Mouse (Mus musculus): ENCODE results near the gene Spsb3. TPM values are rescaled to one million over a fixed set of nuclear protein-coding genes. Genes with fewer than 3 reads are reported as not detected.

Gene Spsb3
- polyA plus RNA-seq, 2 experiments = 28.4 to 37.5 TPM

- Histone ChIP-seq H3K4me3 (ENCODE audit: insufficient read depth in 1 of 2, low read depth in 2 of 2, low read length in 2 of 2) (peak overlapping the region; percentile 71 to 75), H3K4me2 (ENCODE audit: low read depth) (peak overlapping the region; percentile 89), H3K27ac (peak overlapping the region; percentile 63), H3K36me3 (replicated peaks; ENCODE audit: control insufficient read depth, insufficient read depth, low read depth) (peaks cover 18% of the 10 kb centered on the region), H3K9me3 (ENCODE audit: control insufficient read depth, low read length) (no peaks in the 10 kb centered on the region), H3K27me3 (ENCODE audit: control insufficient read depth, insufficient read depth, low read length) (no peaks in the 10 kb centered on the region), H3K4me1 (replicated peaks; ENCODE audit: control insufficient read depth in 2 of 2, insufficient read depth in 2 of 2, low read length in 1 of 2) (peaks cover 18 to 21% of the 10 kb centered on the region in 2 experiments), H3K9ac (replicated peaks) (peak overlapping the region; percentile 86)
- DNase-seq (ENCODE audit: low read depth in 3 of 3, low spot score in 3 of 3) (no peak), ATAC-seq (ENCODE audit: insufficient read depth) (no peak)
- TF ChIP-seq EP300 (IDR thresholded peaks at IDR 0.05; ENCODE audit: low read depth) (no peak), CTCF (IDR thresholded peaks at IDR 0.05; ENCODE audit: low read depth) (no peak)
- 1% methylated on average over 20 of the region's 20 CpGs for WGBS (ENCODE audit: insufficient replicate concordance)
Observed at GRCm38 (mm10) chr17:24850773-24851127, 35.7 kb upstream of the Spsb3 start.

- DNase-seq (ENCODE audit: low read depth in 3 of 3, low spot score in 3 of 3) = no peak
Observed at GRCm38 (mm10) chr17:24851381-24852125, 34.9 kb upstream of the Spsb3 start.

GRCm38 (mm10) chr17:24855838-24856464, 30.5 kb upstream of the Spsb3 start:
- ATAC-seq (ENCODE audit: insufficient read depth) (no peak), DNase-seq (ENCODE audit: low read depth in 3 of 3, low spot score in 3 of 3) (no peak)
- TF ChIP-seq CTCF (IDR thresholded peaks at IDR 0.05; ENCODE audit: low read depth) (no peak), EP300 (IDR thresholded peaks at IDR 0.05; ENCODE audit: low read depth) (no peak)
- Histone ChIP-seq H3K36me3 (replicated peaks; ENCODE audit: control insufficient read depth, insufficient read depth, low read depth) (peaks cover 29% of the 10 kb centered on the region), H3K27me3 (ENCODE audit: control insufficient read depth, insufficient read depth, low read length) (no peaks in the 10 kb centered on the region), H3K4me1 (replicated peaks; ENCODE audit: control insufficient read depth in 2 of 2, insufficient read depth in 2 of 2, low read length in 1 of 2) (peaks cover 31 to 44% of the 10 kb centered on the region in 2 experiments), H3K4me3 (ENCODE audit: insufficient read depth in 1 of 2, low read depth in 2 of 2, low read length in 2 of 2) (no peak overlapping the region), H3K27ac (no peak overlapping the region), H3K9me3 (ENCODE audit: control insufficient read depth, low read length) (no peaks in the 10 kb centered on the region), H3K4me2 (ENCODE audit: low read depth) (no peak overlapping the region), H3K9ac (replicated peaks) (no peak overlapping the region)
- WGBS (ENCODE audit: insufficient replicate concordance) = 81% methylated on average over 3 of the region's 3 CpGs

More at GRCm38 (mm10) chr17:24851381-24852125, 34.9 kb upstream of the Spsb3 start:
- peak overlapping the region; percentile 71 to 75 for H3K4me3 ChIP-seq (ENCODE audit: insufficient read depth in 1 of 2, low read depth in 2 of 2, low read length in 2 of 2)
- ATAC-seq (ENCODE audit: insufficient read depth) = no peak
- H3K4me1 ChIP-seq (replicated peaks; ENCODE audit: control insufficient read depth in 2 of 2, insufficient read depth in 2 of 2, low read length in 1 of 2) = peaks cover 18 to 21% of the 10 kb centered on the region in 2 experiments
- peaks cover 20% of the 10 kb centered on the region for H3K36me3 ChIP-seq (replicated peaks; ENCODE audit: control insufficient read depth, insufficient read depth, low read depth)
- peak overlapping the region; percentile 89 for H3K4me2 ChIP-seq (ENCODE audit: low read depth)
- TF ChIP-seq CTCF (IDR thresholded peaks at IDR 0.05; ENCODE audit: low read depth) (no peak), EP300 (IDR thresholded peaks at IDR 0.05; ENCODE audit: low read depth) (no peak)
- 76% methylated on average over 10 of the region's 10 CpGs for WGBS (ENCODE audit: insufficient replicate concordance)
- no peaks in the 10 kb centered on the region for H3K27me3 ChIP-seq (ENCODE audit: control insufficient read depth, insufficient read depth, low read length)
- no peaks in the 10 kb centered on the region for H3K9me3 ChIP-seq (ENCODE audit: control insufficient read depth, low read length)
- H3K27ac ChIP-seq = no peak overlapping the region
- H3K9ac ChIP-seq (replicated peaks) = peak overlapping the region; percentile 86

- 91% methylated on average over 13 of the region's 13 CpGs for WGBS (ENCODE audit: insufficient replicate concordance)
- Histone ChIP-seq H3K4me3 (ENCODE audit: insufficient read depth in 1 of 2, low read depth in 2 of 2, low read length in 2 of 2) (no peak overlapping the region), H3K9me3 (ENCODE audit: control insufficient read depth, low read length) (no peaks in the 10 kb centered on the region), H3K27me3 (ENCODE audit: control insufficient read depth, insufficient read depth, low read length) (no peaks in the 10 kb centered on the region), H3K36me3 (replicated peaks; ENCODE audit: control insufficient read depth, insufficient read depth, low read depth) (peaks cover 36% of the 10 kb centered on the region), H3K4me2 (ENCODE audit: low read depth) (no peak overlapping the region), H3K27ac (no peak overlapping the region), H3K4me1 (replicated peaks; ENCODE audit: control insufficient read depth in 2 of 2, insufficient read depth in 2 of 2, low read length in 1 of 2) (peaks cover 25 to 38% of the 10 kb centered on the region in 2 experiments), H3K9ac (replicated peaks) (no peak overlapping the region)
- no peak for ATAC-seq (ENCODE audit: insufficient read depth)
- no peak for DNase-seq (ENCODE audit: low read depth in 3 of 3, low spot score in 3 of 3)
- TF ChIP-seq EP300 (IDR thresholded peaks at IDR 0.05; ENCODE audit: low read depth) (no peak), CTCF (IDR thresholded peaks at IDR 0.05; ENCODE audit: low read depth) (no peak)
Observed at GRCm38 (mm10) chr17:24856589-24856988, 29.9 kb upstream of the Spsb3 start.

- H3K4me2 ChIP-seq (ENCODE audit: low read depth) = peak overlapping the region; percentile 44
- H3K4me3 ChIP-seq (ENCODE audit: insufficient read depth in 1 of 2, low read depth in 2 of 2, low read length in 2 of 2) = no peak overlapping the region
Observed at GRCm38 (mm10) chr17:24857831-24858470, 28.5 kb upstream of the Spsb3 start.

More at GRCm38 (mm10) chr17:24857831-24858470, 28.5 kb upstream of the Spsb3 start:
- peaks cover 22 to 34% of the 10 kb centered on the region in 2 experiments for H3K4me1 ChIP-seq (replicated peaks; ENCODE audit: control insufficient read depth in 2 of 2, insufficient read depth in 2 of 2, low read length in 1 of 2)
- H3K27me3 ChIP-seq (ENCODE audit: control insufficient read depth, insufficient read depth, low read length) = no peaks in the 10 kb centered on the region
- TF ChIP-seq CTCF (IDR thresholded peaks at IDR 0.05; ENCODE audit: low read depth) (no peak), EP300 (IDR thresholded peaks at IDR 0.05; ENCODE audit: low read depth) (no peak)
- DNase-seq (ENCODE audit: low read depth in 3 of 3, low spot score in 3 of 3) (no peak), ATAC-seq (ENCODE audit: insufficient read depth) (no peak)
- H3K27ac ChIP-seq = peak overlapping the region; percentile 69
- peak overlapping the region; percentile 21 for H3K9ac ChIP-seq (replicated peaks)
- WGBS (ENCODE audit: insufficient replicate concordance) = 76% methylated on average over 8 of the region's 8 CpGs
- H3K36me3 ChIP-seq (replicated peaks; ENCODE audit: control insufficient read depth, insufficient read depth, low read depth) = peaks cover 43% of the 10 kb centered on the region
- no peaks in the 10 kb centered on the region for H3K9me3 ChIP-seq (ENCODE audit: control insufficient read depth, low read length)
